Mouse (Mus musculus) inflammation-experienced regulatory T-cells, adult 6 months (primary cell): ENCODE measurements around the gene 0610040J01Rik. TPM values are rescaled to one million over a fixed set of nuclear protein-coding genes. Genes with fewer than 3 reads are reported as not detected.

ENCODE experiments used
- ATAC-seq: one replicate; pipeline ENCODE4 v1.8.0; 2017
- polyA plus RNA-seq, 3 experiments: library from polyadenylated mRNA; unstranded; fragments of 100-300 nt; shearing (Covaris generic); gene quantifications; one replicate each; pipeline ENCODE4 v1.2.1; 2017

Gene 0610040J01Rik
- polyA plus RNA-seq: not detected

DNA sequence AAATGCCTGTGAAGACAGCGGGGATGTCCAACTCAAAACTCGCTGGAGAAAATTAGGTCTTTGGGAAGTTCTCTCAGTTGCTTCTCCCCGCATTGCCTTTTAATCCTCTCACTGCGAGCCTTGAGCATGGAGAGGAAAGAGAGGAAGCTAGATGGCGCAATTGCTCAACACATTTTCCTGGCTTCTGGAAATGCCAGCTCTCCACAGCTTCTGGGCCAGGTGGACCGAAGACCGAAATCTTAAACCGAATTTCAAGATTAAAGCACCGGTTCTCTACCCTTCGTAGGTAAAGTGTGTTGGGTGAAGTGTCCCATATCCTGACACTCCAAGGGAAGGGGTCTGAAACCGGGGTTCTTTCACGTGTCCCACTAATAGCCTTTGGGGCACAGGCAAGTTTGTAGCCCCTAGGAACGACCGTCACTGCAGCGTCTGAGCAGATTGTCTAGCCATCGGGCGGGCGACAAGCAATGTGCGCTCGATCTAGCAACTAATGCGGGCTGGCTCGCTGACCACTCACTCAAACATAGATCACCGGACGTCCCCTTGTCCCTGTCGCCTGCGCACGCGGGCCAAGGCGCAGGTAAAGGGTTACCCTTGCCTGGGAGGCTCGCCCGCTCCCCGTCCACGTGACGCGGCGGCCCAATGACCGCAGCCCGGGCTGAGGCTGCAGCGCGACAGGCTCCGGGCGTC, at the start of gene 0610040J01Rik:
Gene 0610040J01Rik (plus strand): TSS at position 545 of the 690 bp plus-strand sequence.
- ATAC-seq: no peak

DNA sequence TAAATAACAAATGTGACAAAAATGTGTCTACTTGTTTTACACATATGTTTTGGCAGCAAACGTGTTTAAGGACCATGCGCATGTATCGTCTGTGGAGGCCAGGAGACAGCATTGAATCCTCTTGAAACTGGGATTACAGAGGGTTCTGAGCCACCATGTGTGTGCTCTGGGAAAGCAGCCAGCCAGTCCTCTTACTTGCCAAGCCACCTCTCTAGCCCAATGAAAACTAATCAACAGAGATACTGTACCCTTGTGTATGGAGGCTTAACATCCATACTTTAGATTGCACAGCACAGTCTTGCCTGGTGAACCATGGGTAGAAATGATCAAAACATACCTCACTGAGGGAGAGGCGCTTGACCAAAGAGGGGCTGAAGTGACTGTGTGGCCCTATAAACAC, 46.3 kb upstream of the 0610040J01Rik start:
- ATAC-seq: no peak

- peak; percentile 77 for ATAC-seq
These were observed 45.4 kb upstream of the 0610040J01Rik start for GRCm38 (mm10) chr5:63766715-63767114.

DNA sequence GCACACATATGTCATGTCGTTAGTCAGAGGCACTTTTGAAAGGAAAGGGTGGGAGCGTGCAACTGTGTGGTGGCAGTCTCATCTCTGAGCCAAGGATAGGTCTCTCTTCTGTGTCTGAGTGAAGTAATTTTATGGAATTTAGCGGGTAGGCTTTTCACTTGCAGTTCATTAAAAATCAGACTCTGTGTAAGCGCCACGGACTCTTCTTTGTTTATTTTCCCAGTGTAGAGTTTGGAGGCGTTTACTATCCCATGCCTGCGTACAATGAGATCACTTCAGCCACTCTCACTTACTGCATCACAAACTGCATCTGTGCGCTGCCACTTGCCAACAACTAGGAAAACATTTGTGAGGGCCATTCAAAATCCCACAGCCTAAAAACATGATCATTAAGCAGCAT, 44.7 kb upstream of the 0610040J01Rik start:
- no peak for ATAC-seq

- ATAC-seq: no peak
These were observed 43.9 kb upstream of the 0610040J01Rik start for GRCm38 (mm10) chr5:63768220-63768619.

GRCm38 (mm10) chr5:63772971-63773370, 39.2 kb upstream of the 0610040J01Rik start:
- no peak for ATAC-seq

DNA sequence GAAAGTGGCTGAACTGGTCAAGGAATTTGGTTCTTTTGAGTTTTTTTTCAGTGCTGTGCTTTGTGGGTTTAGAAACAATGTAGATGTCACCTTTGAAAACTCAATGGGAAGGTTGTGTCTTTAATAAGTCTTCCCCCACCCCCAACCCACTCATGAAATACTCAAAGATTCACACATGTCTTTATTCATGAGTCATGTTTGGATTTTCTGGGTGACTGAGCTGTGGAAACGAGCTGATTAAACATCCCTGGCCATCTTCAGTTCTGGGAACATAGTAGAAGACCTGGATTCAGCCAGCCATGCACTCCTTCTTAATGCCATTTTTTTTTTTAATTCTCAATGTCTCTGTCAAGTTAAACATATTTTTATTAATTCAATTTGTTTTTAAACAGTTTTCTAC, 38.6 kb upstream of the 0610040J01Rik start:
- ATAC-seq: no peak

DNA sequence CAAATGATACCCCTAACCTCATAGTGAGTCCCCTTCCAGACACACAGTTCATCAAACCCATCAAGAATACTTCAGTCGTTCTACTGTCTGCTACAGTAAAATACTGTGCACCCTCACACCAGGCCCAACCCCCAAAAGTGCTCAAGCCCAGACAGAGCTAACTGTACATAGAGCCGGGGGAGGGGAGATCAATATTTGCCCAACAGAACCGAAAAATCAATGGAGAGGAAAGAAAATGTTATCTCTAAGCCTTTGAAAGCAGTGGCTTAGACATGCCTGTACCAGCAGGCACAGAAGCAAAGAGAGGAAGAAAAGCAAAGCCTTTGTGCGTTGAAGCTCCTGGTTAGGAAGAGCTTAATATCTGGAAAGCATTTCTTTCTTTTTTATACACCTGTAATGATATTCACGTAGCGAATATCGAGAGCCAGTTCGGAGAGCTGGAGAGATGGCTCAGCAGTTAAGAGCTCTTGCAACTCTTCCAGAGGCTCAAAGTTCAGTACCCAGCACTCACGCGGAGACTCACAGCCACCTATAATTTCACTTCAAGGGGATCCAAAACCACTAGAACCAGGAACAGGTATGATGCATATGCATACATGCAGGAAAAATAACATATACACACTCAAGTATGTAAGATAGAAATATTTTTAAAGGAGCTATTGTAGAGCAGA, 23.9 kb upstream of the 0610040J01Rik start:
- ATAC-seq: no peak

GRCm38 (mm10) chr5:63812509-63812865, 324 bp downstream of the 0610040J01Rik start:
- ATAC-seq: no peak

- ATAC-seq: no peak
These were observed 4.5 kb downstream of the 0610040J01Rik start for GRCm38 (mm10) chr5:63816643-63817042.

DNA sequence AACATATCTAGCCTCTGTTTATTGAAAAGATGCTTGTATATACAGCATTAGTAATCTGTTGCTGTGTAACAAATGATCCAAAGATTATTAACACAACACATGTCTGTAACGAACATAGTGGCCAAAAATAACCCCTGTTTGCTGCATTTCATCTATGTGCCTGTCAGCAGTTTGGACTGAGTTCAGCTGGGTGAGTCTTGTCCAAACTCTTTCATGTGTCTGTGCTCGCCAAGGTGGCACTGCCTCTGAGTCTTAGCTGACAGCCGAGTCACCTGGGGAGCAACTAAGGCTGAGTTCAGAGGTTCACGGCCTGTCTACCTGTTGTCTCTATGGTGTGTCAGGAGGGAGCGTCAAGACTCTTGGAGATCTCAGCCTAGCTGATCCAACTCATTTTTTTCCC, 5.1 kb downstream of the 0610040J01Rik start:
- no peak for ATAC-seq

DNA sequence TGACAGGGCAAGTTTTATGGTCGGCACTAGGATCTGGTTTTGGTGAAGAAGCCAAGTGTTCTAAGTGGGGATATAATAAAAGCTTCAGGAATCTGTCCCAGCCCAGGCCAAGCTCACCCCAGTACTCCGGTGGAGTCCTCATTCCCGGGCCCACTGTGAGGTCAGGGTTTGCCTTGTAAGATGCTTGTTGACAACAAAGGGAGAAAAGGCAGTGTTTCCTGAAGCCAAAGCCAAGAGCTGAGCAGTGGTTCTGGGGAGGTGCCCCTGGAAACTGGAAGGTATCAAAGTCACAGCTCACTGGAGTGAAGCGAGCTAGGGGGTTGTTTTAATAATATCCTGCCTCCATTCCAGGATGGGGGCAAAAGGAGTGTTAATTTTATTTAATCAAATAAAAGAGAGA, 6.8 kb downstream of the 0610040J01Rik start:
- no peak for ATAC-seq

DNA sequence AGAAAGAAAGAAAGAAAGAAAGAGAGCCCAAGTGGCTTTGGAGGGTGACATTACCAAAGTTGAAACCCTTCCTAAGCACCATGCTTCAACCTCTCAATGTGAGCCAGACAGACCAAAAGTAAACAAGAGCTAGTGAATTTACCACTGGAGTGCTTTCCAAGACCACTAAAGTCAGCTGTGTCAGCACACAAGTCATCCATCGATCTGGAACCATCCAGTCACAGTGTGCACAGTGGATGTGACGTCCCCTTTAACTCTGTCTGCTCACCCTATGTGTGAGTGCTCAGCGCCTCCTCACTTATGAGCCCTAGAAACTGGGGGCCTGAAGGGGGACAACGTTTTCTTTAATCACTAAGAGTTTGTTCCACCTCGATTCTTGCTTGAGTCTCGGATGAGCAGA, 7.4 kb downstream of the 0610040J01Rik start:
- no peak for ATAC-seq

DNA sequence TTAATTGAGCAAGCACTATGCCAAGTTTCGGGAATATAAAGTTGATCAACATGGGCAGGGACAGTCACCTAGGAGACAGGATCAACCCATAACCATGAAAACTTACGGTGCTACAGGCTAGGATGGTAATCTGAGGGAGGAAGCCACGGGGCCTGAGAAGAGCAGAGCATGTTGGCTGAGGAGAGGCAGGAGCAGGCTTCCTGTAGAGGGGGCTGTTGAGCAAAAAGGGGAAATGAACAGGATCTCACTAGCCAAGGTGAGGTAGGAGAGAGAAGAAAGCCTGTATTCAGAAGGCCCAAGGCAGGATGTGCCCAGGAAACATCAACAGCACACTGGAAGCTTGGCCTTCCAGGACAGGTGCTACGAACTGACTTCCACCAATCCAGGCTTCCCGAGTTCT, 9.0 kb downstream of the 0610040J01Rik start:
- no peak for ATAC-seq

DNA sequence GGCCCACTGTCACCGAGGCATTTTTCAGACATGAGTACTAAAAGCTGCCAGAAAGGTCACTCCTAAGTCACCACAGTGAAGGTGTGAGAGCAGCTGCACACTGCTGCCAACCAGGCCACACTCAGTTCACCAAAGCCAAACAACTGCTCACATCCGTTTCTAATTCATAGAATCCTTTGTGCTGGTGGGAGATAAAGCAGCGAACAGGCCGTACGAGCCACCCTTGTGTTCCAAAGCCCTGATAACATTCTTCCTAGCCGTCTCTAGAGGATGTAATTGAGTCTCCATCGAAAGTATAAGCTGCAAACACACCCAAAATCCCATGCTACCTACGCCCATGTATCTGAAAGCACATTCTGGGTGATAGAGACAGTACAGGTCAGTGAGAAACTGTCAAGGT, 9.7 kb downstream of the 0610040J01Rik start:
- no peak for ATAC-seq

DNA sequence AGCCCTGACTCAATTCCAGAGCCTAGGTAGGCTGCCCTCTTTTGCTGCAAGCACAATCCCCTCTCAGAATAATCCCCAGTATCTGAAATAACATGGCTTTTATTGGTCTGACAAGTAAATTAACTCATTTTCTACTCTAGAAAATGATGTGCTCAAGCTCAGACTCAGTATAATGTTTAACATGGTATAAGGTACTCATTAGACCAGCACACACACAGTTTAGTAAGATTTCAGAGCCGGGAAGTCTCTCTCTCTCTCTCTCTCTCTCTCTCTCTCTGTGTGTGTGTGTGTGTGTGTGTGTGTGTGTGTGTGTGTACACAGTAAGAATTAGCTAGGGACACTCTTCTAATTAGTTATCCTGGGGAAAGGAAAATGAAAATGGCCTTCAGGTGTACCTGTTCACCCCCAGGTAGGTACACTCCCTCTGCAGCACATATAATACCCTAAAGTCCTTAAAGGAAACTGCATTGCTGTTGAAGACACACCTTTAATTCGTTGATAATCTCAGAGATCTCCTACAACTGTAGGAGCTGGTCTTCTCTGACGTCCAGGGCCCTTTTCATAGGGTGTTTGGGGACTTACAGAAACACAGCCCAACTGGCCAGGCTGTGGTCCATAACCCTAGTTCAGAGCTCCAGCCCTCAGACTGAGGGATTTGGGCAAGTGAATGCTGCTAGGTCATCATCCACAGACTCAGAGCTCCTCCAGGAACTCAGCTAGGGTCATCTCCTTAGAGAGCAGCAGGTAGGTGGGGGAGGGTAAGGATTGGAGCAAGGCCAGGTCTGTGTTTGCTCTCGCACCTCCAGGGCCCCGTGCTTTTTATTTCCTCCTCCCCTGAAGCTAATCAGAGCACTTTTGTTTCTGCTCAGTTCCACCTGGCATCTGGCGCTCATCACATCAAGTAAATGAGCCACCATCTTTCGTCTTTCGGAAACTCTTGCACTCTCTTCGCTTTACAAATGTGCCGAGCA, 11.5 kb downstream of the 0610040J01Rik start:
- ATAC-seq: no peak

DNA sequence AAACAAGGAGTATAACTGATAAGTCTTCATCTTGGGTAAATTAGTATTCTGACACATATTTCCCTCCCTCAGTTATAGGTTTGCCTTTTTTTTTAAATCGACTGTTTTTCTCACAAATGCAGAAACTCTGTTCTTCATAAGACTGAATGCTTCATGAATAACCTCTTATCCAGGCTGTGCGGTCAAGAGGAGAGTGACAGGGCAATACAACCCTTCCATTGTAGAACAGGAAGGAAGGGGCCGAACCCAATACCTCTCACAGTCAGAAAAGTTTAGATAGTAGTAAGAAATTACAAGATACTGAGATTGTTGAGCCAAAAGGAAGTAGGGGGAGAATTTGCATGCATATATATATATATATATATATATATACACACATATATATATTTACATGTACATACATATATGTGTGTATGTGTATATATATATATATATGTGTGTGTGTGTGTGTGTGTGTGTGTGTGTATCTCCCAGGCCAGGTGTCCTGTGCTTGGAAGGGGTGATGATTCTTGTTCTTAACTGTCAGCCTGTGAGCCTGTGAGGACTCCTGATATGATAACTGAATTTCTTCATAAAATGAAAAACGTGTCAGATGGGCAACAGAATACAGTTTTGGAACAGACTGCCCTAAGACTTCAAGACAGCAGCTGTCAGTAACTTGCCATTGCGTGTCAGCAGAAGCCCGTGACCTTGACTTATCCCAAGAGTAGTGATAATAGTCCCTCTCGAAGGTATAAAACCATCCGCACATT, 12.6 kb downstream of the 0610040J01Rik start:
- ATAC-seq: no peak

DNA sequence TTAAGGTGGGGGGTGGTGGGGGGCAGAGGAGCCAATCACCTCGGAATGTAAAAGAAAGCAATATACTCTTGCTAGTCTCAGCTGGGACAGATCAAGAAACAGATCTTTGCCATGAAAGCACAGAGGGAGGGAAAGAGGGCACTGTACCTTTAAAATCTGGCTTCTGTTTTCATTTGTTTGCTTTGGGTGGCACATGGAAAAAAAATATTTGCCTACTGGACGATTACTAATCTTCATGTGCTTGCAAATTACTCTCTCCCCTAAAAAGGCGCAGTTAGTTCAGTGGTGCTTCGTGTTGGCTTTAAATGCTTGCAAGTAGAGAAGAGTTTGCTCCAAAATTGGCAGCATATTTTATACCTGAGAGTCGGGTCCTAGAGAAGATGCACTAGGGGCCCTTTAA, 13.7 kb downstream of the 0610040J01Rik start:
- no peak for ATAC-seq

GRCm38 (mm10) chr5:63827006-63827405, 14.8 kb downstream of the 0610040J01Rik start:
- no peak for ATAC-seq

DNA sequence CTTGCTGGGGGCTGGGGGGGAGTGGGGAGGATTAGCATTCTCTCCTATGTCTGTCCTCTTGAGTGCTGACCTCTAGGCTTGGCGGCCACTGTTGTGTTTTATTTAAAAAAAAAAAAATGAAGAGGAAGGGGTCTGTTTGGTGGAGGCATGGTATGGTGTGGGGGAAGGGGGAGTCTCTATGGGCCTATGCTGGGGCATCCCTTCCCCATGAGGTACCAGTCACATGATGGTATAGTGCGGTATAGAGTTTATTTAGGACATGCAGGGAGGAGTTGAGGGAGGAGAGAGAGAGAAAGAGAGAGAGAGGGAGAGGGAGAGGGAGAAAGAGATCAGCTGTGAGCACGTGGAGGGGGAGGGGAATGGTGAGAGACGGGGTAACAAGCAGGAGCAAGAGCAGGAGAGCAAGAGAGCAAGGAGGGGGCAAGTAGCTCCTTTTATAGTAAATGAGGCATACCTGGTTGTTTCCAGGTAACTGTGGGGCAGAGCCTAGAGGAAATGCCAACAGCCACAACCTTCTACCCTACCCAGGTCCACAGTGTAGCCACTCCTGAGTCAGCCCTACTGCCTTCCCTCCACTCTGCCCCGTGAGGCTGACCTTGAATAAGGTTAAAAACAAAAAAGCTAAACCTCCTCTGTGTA, 15.4 kb downstream of the 0610040J01Rik start:
- no peak for ATAC-seq

DNA sequence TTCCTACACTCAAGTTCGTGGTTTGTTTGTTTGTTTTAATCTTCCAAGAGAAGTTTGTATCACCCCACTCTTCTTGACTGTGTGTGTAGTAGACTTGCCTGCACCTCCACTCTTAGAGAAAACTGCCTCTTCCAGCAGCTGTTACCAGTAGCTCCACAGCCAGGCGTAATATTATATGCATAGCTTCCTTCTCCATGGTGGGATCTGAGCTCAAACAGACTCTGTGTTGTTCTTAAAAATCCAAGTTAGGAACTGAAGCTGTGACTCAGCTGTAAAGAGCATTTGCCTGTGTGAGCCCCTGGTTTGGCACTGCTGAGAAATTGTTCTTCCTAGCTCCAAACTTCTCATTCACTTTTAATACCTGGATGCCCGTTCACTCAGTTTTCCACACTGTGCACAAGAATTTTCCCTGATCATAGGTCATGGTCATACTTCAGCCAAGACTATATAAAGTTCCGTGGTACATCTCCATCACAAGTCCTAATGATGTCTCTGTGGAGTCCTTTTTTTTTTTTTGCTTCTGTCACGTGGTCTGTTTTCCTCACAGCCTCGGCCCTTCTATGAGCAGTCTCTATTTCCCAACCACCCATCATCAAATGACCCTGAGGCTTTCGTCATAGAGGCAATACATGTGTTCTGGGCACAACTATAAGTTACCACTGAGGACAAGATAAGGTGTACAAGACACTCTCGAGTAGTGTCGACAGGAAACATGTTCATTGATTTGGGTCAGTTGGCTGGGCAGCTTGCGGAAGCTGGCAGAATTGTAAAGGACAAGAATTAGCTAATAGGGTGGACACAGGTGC, 16.4 kb downstream of the 0610040J01Rik start:
- no peak for ATAC-seq
